Mouse (Mus musculus) stomach, embryonic 14.5 days (tissue): ENCODE results near the gene Gpr137. TPM values are rescaled to one million over a fixed set of nuclear protein-coding genes. Genes with fewer than 3 reads are reported as not detected.
A peak's percentile ranks its signal among the peaks of the same experiment; 100 is the strongest.

ENCODE experiments used
- ATAC-seq: fragments of 200-750 bp; cut with Nextera tagmentation; 2 replicates; pipeline ENCODE4 v1.8.0; 2017; ENCODE audit warnings: low read depth, moderate TSS enrichment; ENCODE audit not compliant: insufficient number of reproducible peaks, insufficient read depth, low FRiP score
- H3K27ac ChIP-seq: fragments of 300-500 bp; sonication (generic); 2 replicates; pipeline ENCODE4 v1.5.1; 2014; ENCODE audit warnings: mild to moderate bottlenecking, low read length, moderate library complexity, mixed read lengths
- H3K27me3 ChIP-seq: fragments of 300-500 bp; sonication (generic); 2 replicates; pipeline ENCODE4 v1.6.1; 2014; ENCODE audit warnings: low read length, control low read depth, mixed read lengths; ENCODE audit not compliant: control insufficient read depth, insufficient read depth
- H3K36me3 ChIP-seq: fragments of 300-500 bp; sonication (generic); 2 replicates; pipeline ENCODE4 v1.6.1; 2014; ENCODE audit warnings: mild to moderate bottlenecking, control low read depth, low read length, moderate library complexity, mixed read lengths; ENCODE audit not compliant: control insufficient read depth, insufficient read depth
- H3K4me1 ChIP-seq: fragments of 300-500 bp; sonication (generic); 2 replicates; pipeline ENCODE4 v1.6.1; 2014; ENCODE audit warnings: low read length, control low read depth, mixed read lengths; ENCODE audit not compliant: control insufficient read depth, insufficient read depth
- H3K4me2 ChIP-seq: fragments of 300-500 bp; sonication (generic); replicated peaks from 2 replicates; pipeline ENCODE4 v1.6.1; 2014; ENCODE audit warnings: low read depth, low read length, control low read depth
- H3K4me3 ChIP-seq: fragments of 300-500 bp; sonication (generic); 2 replicates; pipeline ENCODE4 v1.5.1; 2014; ENCODE audit warnings: low read depth, low read length, control low read depth
- H3K9ac ChIP-seq: fragments of 300-500 bp; sonication (generic); replicated peaks from 2 replicates; pipeline ENCODE4 v1.6.1; 2014; ENCODE audit warnings: low read depth, mild to moderate bottlenecking, control low read depth, low read length, moderate library complexity, mixed read lengths
- H3K9me3 ChIP-seq: fragments of 300-500 bp; sonication (generic); 2 replicates; pipeline ENCODE4 v1.6.1; 2016; ENCODE audit warnings: low read depth, low read length, control low read depth; ENCODE audit not compliant: control insufficient read depth
- WGBS: fragments of 180-500 bp; shearing (Covaris S2); extraction: QIAGEN DNeasy Blood & Tissue Kit; methylation state at CpG from one replicate; pipeline ENCODE4 v1.1.7; 2014; 5-methylcytosine and 5-hydroxymethylcytosine counted together
- polyA plus RNA-seq: library from polyadenylated mRNA; unstranded; fragments of >200 nt; fragmentation: Nextera tagmentation; extraction: Ambion mirVana; gene quantifications from 2 replicates; pipeline ENCODE4 v1.2.1, GENCODE M21; 2014

Gene Gpr137
- polyA plus RNA-seq, 1 experiment from 2014 or later: 21.8 TPM

GRCm38 (mm10) chr19:6909507-6910289 is 32.6 kb downstream of the Gpr137 start, which contains the start of the genes Trmt112 and Prdx5:
Gene Trmt112, plus strand, starts transcription at chr19:6909698.
Gene Prdx5, minus strand, starts transcription at chr19:6910106.
- under 1% methylated on average over 65 of the region's 65 CpGs for WGBS
- ATAC-seq: peak; percentile 91

GRCm38 (mm10) chr19:6909021-6909420 is 33.3 kb downstream of the Gpr137 start:
- Histone ChIP-seq H3K4me1 (peaks cover 20% of the 10 kb centered on the region; the same call in 1 of the 2 replicates), H3K27me3 (no peaks in the 10 kb centered on the region), H3K9ac (peak overlapping the region; percentile 45), H3K4me2 (peak overlapping the region; percentile 88), H3K27ac (peak overlapping the region; percentile 99), H3K4me3 (peak overlapping the region; percentile 57), H3K9me3 (no peaks in the 10 kb centered on the region), H3K36me3 (peaks cover 40% of the 10 kb centered on the region)
- ATAC-seq: no peak
- 6% methylated on average over 11 of the region's 11 CpGs for WGBS

More at GRCm38 (mm10) chr19:6909507-6910289, 32.6 kb downstream of the Gpr137 start, which contains the start of the genes Trmt112 and Prdx5:
- Histone ChIP-seq H3K36me3 (peaks cover 40% of the 10 kb centered on the region), H3K9ac (peak within 1 kb of the TSS; percentile 45), H3K27ac (peak within 1 kb of the TSS; percentile 99), H3K27me3 (no peaks in the 10 kb centered on the region), H3K9me3 (no peaks in the 10 kb centered on the region), H3K4me2 (peak within 1 kb of the TSS; percentile 88), H3K4me3 (peak within 1 kb of the TSS; percentile 57), H3K4me1 (peaks cover 20% of the 10 kb centered on the region; the same call in 1 of the 2 replicates)

- H3K4me3 ChIP-seq: peak overlapping the region; percentile 57
- H3K9ac ChIP-seq: peak overlapping the region; percentile 45
- H3K27ac ChIP-seq: no peak overlapping the region
- 79% methylated on average over 7 of the region's 7 CpGs for WGBS
- no peak for ATAC-seq
- peaks cover 35% of the 10 kb centered on the region for H3K36me3 ChIP-seq
- no peaks in the 10 kb centered on the region for H3K9me3 ChIP-seq
- no peaks in the 10 kb centered on the region for H3K27me3 ChIP-seq
- H3K4me1 ChIP-seq: peaks cover 20% of the 10 kb centered on the region; the same call in 1 of the 2 replicates
- peak overlapping the region; percentile 88 for H3K4me2 ChIP-seq
These were observed 34.3 kb downstream of the Gpr137 start for GRCm38 (mm10) chr19:6907811-6908540.

- no peak for ATAC-seq
- H3K4me2 ChIP-seq: no peak overlapping the region
- H3K9ac ChIP-seq: no peak overlapping the region
- H3K27ac ChIP-seq: no peak overlapping the region
- H3K27me3 ChIP-seq: no peaks in the 10 kb centered on the region
- peaks cover 20% of the 10 kb centered on the region; the same call in 1 of the 2 replicates for H3K4me1 ChIP-seq
- 87% methylated on average over 8 of the region's 8 CpGs for WGBS
- H3K9me3 ChIP-seq: no peaks in the 10 kb centered on the region
- H3K4me3 ChIP-seq: no peak overlapping the region
- peaks cover 27% of the 10 kb centered on the region for H3K36me3 ChIP-seq
These were observed 35.2 kb downstream of the Gpr137 start for GRCm38 (mm10) chr19:6907094-6907493.

- ATAC-seq: no peak
- Histone ChIP-seq H3K4me3 (no peak overlapping the region), H3K4me1 (peaks cover 17% of the 10 kb centered on the region; the same call in 1 of the 2 replicates), H3K27ac (no peak overlapping the region), H3K4me2 (no peak overlapping the region), H3K27me3 (no peaks in the 10 kb centered on the region), H3K36me3 (peaks cover 18% of the 10 kb centered on the region), H3K9me3 (no peaks in the 10 kb centered on the region), H3K9ac (no peak overlapping the region)
- WGBS: 87% methylated on average over 3 of the region's 3 CpGs
These were observed 36.1 kb downstream of the Gpr137 start for GRCm38 (mm10) chr19:6906199-6906598.

GRCm38 (mm10) chr19:6905498-6906159 is 36.7 kb downstream of the Gpr137 start:
- Histone ChIP-seq H3K4me2 (no peak overlapping the region), H3K27me3 (no peaks in the 10 kb centered on the region), H3K4me3 (no peak overlapping the region), H3K9me3 (no peaks in the 10 kb centered on the region), H3K9ac (no peak overlapping the region), H3K36me3 (peaks cover 17% of the 10 kb centered on the region), H3K27ac (no peak overlapping the region), H3K4me1 (peaks cover 14% of the 10 kb centered on the region; the same call in 1 of the 2 replicates)
- no peak for ATAC-seq
- 89% methylated on average over 11 of the region's 11 CpGs for WGBS

GRCm38 (mm10) chr19:6904846-6905245 is 37.4 kb downstream of the Gpr137 start:
- H3K4me1 ChIP-seq: peaks cover 14% of the 10 kb centered on the region; the same call in 1 of the 2 replicates
- no peak overlapping the region for H3K9ac ChIP-seq
- H3K4me2 ChIP-seq: no peak overlapping the region
- ATAC-seq: no peak
- peaks cover 17% of the 10 kb centered on the region for H3K36me3 ChIP-seq
- no peak overlapping the region for H3K4me3 ChIP-seq
- peaks cover 3% of the 10 kb centered on the region; the same call in 1 of the 2 replicates for H3K9me3 ChIP-seq
- 79% methylated on average over 2 of the region's 2 CpGs for WGBS
- no peaks in the 10 kb centered on the region for H3K27me3 ChIP-seq
- no peak overlapping the region for H3K27ac ChIP-seq

- H3K27ac ChIP-seq: no peak overlapping the region
- no peak overlapping the region for H3K9ac ChIP-seq
- H3K4me1 ChIP-seq: peaks cover 7% of the 10 kb centered on the region; the same call in 1 of the 2 replicates
- H3K4me3 ChIP-seq: no peak overlapping the region
- ATAC-seq: no peak
- peaks cover 17% of the 10 kb centered on the region for H3K36me3 ChIP-seq
- H3K9me3 ChIP-seq: peaks cover 3% of the 10 kb centered on the region; the same call in 1 of the 2 replicates
- no peak overlapping the region for H3K4me2 ChIP-seq
- 93% methylated on average over 1 of the region's 1 CpGs for WGBS
- no peaks in the 10 kb centered on the region for H3K27me3 ChIP-seq
These were observed 39.2 kb downstream of the Gpr137 start for GRCm38 (mm10) chr19:6903031-6903430.
